Mouse (Mus musculus): ENCODE measurements at regions not wholly inside any gene's neighbourhood (a gene's known extent, or its start where the extent isn't known, plus 50 kb on each side); places are given as distances from the start of the nearest gene placed in this dataset.

DNA sequence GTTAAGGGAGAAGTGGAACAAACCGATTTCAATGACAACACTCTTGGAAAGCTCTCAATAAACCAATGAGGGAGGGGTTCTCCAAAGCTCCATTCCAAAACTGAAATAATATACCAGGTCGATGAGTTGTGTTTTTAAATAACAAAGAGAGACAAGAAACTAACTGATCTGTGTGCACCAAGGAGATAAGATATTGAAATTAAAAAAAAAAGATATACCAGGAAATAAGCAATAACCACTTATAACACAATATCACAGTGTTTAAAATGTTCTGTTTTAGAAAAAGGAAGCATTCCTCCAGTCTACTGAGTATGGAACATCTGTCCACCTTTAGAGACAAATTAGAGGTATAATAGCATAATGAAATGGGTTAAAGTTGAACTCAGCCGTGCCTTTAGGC lies 196.3 kb upstream of the Prdm1 start:
- H3ac ChIP-seq (ENCODE audit: control insufficient read depth, insufficient read length, low read depth) = no peak overlapping the region

DNA sequence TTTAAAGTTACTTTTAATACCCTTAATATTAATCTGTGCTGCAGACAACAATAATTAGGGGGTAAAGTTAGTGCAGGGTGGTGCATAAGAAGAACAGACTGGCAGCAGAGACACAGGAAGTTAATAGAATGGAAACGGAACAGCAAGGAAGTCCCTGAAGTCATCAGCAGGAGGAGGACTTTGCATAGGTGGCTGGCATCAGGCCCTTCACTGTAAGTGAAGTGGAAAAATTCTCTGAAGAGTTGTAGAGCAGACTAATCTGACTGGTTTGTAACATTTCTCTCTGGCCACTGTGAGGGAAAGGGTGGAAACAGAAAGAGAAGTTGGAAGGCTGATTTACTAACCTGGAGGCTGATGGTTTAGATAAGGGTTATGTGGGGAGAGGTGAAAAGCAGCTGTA lies 195.5 kb upstream of the Prdm1 start:
- Histone ChIP-seq H3K36me3 (ENCODE audit: control insufficient read depth, insufficient read depth) (no peaks in the 10 kb centered on the region), H3ac (ENCODE audit: control insufficient read depth, insufficient read length, low read depth) (no peak overlapping the region), H3K4me3 (ENCODE audit: insufficient read depth, poor library complexity, severe bottlenecking) (no peak overlapping the region), H3K79me2 (ENCODE audit: control insufficient read depth, insufficient read depth) (no peaks in the 10 kb centered on the region), H3K79me3 (ENCODE audit: low read depth) (no peaks in the 10 kb centered on the region), H3K27me3 (ENCODE audit: control insufficient read depth, insufficient read depth, insufficient read length) (no peaks in the 10 kb centered on the region)
- TF ChIP-seq FOSL1 (IDR thresholded peaks at IDR 0.05; ENCODE audit: insufficient read depth, low read length, poor library complexity, severe bottlenecking) (no peak), MAX (IDR thresholded peaks at IDR 0.05) (no peak)

More for the DNA sequence above, 196.3 kb upstream of the Prdm1 start:
- Histone ChIP-seq H3K4me3 (ENCODE audit: insufficient read depth, poor library complexity, severe bottlenecking) (no peak overlapping the region), H3K36me3 (ENCODE audit: control insufficient read depth, insufficient read depth) (no peaks in the 10 kb centered on the region), H3K27me3 (ENCODE audit: control insufficient read depth, insufficient read depth, insufficient read length) (no peaks in the 10 kb centered on the region), H3K79me3 (ENCODE audit: low read depth) (no peaks in the 10 kb centered on the region), H3K79me2 (ENCODE audit: control insufficient read depth, insufficient read depth) (no peaks in the 10 kb centered on the region)
- no peak for TF ChIP-seq CEBPB (IDR thresholded peaks at IDR 0.05; ENCODE audit: low read depth)
- no peak for TF ChIP-seq MYOD1 (IDR thresholded peaks at IDR 0.05; ENCODE audit: control insufficient read depth, insufficient read length, low read depth)
- no peak for TF ChIP-seq MYOG (IDR thresholded peaks at IDR 0.05; ENCODE audit: control insufficient read depth, extremely low read depth, insufficient read length)
- TF ChIP-seq FOSL1 (IDR thresholded peaks at IDR 0.05; ENCODE audit: insufficient read depth, low read length, poor library complexity, severe bottlenecking) = no peak
- no peak for TF ChIP-seq CTCF (IDR thresholded peaks at IDR 0.05; ENCODE audit: control insufficient read depth, insufficient read depth, insufficient read length)
- no peak for TF ChIP-seq USF1 (IDR thresholded peaks at IDR 0.05; ENCODE audit: low read depth)
- TF ChIP-seq MAX (IDR thresholded peaks at IDR 0.05) = no peak

DNA sequence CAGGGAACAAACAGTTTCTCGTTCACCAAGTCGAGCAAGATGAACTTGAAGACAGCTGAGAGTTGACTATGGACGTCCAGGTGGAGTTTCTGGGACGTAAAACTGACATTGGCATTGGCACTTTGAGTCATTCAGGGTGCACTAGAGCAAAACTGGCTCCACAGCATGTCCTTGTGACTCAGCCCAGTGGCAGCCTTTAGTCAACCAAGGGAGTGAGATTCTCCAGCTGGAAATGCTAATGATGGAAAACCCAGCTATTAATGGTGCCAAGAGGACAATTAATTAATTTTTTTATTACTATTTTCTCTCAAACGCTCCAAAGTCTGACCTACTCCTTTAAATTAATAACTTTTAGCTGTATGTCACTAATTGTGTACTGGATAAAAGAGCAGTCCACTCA lies 195.0 kb upstream of the Prdm1 start:
- no peaks in the 10 kb centered on the region for H3K36me3 ChIP-seq (ENCODE audit: control insufficient read depth, insufficient read depth)
- no peaks in the 10 kb centered on the region for H3K79me2 ChIP-seq (ENCODE audit: control insufficient read depth, insufficient read depth)
- TF ChIP-seq MYOD1 (IDR thresholded peaks at IDR 0.05; ENCODE audit: control insufficient read depth, insufficient read length, low read depth) (no peak), MAX (IDR thresholded peaks at IDR 0.05) (no peak), CTCF (IDR thresholded peaks at IDR 0.05; ENCODE audit: control insufficient read depth, insufficient read depth, insufficient read length) (no peak)
- H3K4me3 ChIP-seq (ENCODE audit: insufficient read depth, poor library complexity, severe bottlenecking) = no peak overlapping the region
- H3K27me3 ChIP-seq (ENCODE audit: control insufficient read depth, insufficient read depth, insufficient read length) = no peaks in the 10 kb centered on the region
- no peaks in the 10 kb centered on the region for H3K79me3 ChIP-seq (ENCODE audit: low read depth)
- H3ac ChIP-seq (ENCODE audit: control insufficient read depth, insufficient read length, low read depth) = no peak overlapping the region

GRCm38 (mm10) chr10:44721670-44722069 lies 193.4 kb upstream of the Prdm1 start:
- Histone ChIP-seq H3K36me3 (ENCODE audit: control insufficient read depth, insufficient read depth) (no peaks in the 10 kb centered on the region), H3K27me3 (ENCODE audit: control insufficient read depth, insufficient read depth, insufficient read length) (no peaks in the 10 kb centered on the region)
- TF ChIP-seq USF1 (IDR thresholded peaks at IDR 0.05; ENCODE audit: low read depth) = no peak
- TF ChIP-seq CEBPB (IDR thresholded peaks at IDR 0.05; ENCODE audit: low read depth) = no peak
- no peak for TF ChIP-seq MYOD1 (IDR thresholded peaks at IDR 0.05; ENCODE audit: control insufficient read depth, insufficient read length, low read depth)
- TF ChIP-seq FOSL1 (IDR thresholded peaks at IDR 0.05; ENCODE audit: insufficient read depth, low read length, poor library complexity, severe bottlenecking) = no peak
- no peak for TF ChIP-seq CTCF (IDR thresholded peaks at IDR 0.05; ENCODE audit: control insufficient read depth, insufficient read depth, insufficient read length)
- TF ChIP-seq MAX (IDR thresholded peaks at IDR 0.05) = no peak
- TF ChIP-seq MYOG (IDR thresholded peaks at IDR 0.05; ENCODE audit: control insufficient read depth, extremely low read depth, insufficient read length) = no peak

GRCm38 (mm10) chr10:44716612-44717011 lies 188.3 kb upstream of the Prdm1 start:
- no peaks in the 10 kb centered on the region for H3K27me3 ChIP-seq (ENCODE audit: control insufficient read depth, insufficient read depth, insufficient read length)

More at GRCm38 (mm10) chr10:44721670-44722069, 193.4 kb upstream of the Prdm1 start:
- no peaks in the 10 kb centered on the region for H3K79me2 ChIP-seq (ENCODE audit: control insufficient read depth, insufficient read depth)
- no peak overlapping the region for H3ac ChIP-seq (ENCODE audit: control insufficient read depth, insufficient read length, low read depth)
- H3K79me3 ChIP-seq (ENCODE audit: low read depth) = no peaks in the 10 kb centered on the region
- H3K4me3 ChIP-seq (ENCODE audit: insufficient read depth, poor library complexity, severe bottlenecking) = no peak overlapping the region

GRCm38 (mm10) chr10:44715902-44716301 lies 187.6 kb upstream of the Prdm1 start:
- H3K4me3 ChIP-seq (ENCODE audit: insufficient read depth, poor library complexity, severe bottlenecking) = no peak overlapping the region
- H3ac ChIP-seq (ENCODE audit: control insufficient read depth, insufficient read length, low read depth) = no peak overlapping the region
- H3K79me3 ChIP-seq (ENCODE audit: low read depth) = no peaks in the 10 kb centered on the region

More at GRCm38 (mm10) chr10:44716612-44717011, 188.3 kb upstream of the Prdm1 start:
- H3K79me3 ChIP-seq (ENCODE audit: low read depth) = no peaks in the 10 kb centered on the region
- no peak overlapping the region for H3ac ChIP-seq (ENCODE audit: control insufficient read depth, insufficient read length, low read depth)
- no peaks in the 10 kb centered on the region for H3K79me2 ChIP-seq (ENCODE audit: control insufficient read depth, insufficient read depth)
- no peak overlapping the region for H3K4me3 ChIP-seq (ENCODE audit: insufficient read depth, poor library complexity, severe bottlenecking)
- no peaks in the 10 kb centered on the region for H3K36me3 ChIP-seq (ENCODE audit: control insufficient read depth, insufficient read depth)
- no peak for TF ChIP-seq USF1 (IDR thresholded peaks at IDR 0.05; ENCODE audit: low read depth)
- TF ChIP-seq CTCF (IDR thresholded peaks at IDR 0.05; ENCODE audit: control insufficient read depth, insufficient read depth, insufficient read length) = no peak
- TF ChIP-seq MAX (IDR thresholded peaks at IDR 0.05) = no peak
- TF ChIP-seq MYOD1 (IDR thresholded peaks at IDR 0.05; ENCODE audit: control insufficient read depth, insufficient read length, low read depth) = no peak
- no peak for TF ChIP-seq CEBPB (IDR thresholded peaks at IDR 0.05; ENCODE audit: low read depth)

More at GRCm38 (mm10) chr10:44715902-44716301, 187.6 kb upstream of the Prdm1 start:
- H3K79me2 ChIP-seq (ENCODE audit: control insufficient read depth, insufficient read depth) = no peaks in the 10 kb centered on the region
- no peaks in the 10 kb centered on the region for H3K27me3 ChIP-seq (ENCODE audit: control insufficient read depth, insufficient read depth, insufficient read length)
- no peak for TF ChIP-seq CEBPB (IDR thresholded peaks at IDR 0.05; ENCODE audit: low read depth)
- no peak for TF ChIP-seq CTCF (IDR thresholded peaks at IDR 0.05; ENCODE audit: control insufficient read depth, insufficient read depth, insufficient read length)
- no peak for TF ChIP-seq USF1 (IDR thresholded peaks at IDR 0.05; ENCODE audit: low read depth)
- no peak for TF ChIP-seq FOSL1 (IDR thresholded peaks at IDR 0.05; ENCODE audit: insufficient read depth, low read length, poor library complexity, severe bottlenecking)
- TF ChIP-seq MAX (IDR thresholded peaks at IDR 0.05) = no peak
- no peak for TF ChIP-seq MYOD1 (IDR thresholded peaks at IDR 0.05; ENCODE audit: control insufficient read depth, insufficient read length, low read depth)
- TF ChIP-seq MYOG (IDR thresholded peaks at IDR 0.05; ENCODE audit: control insufficient read depth, extremely low read depth, insufficient read length) = no peak
- H3K36me3 ChIP-seq (ENCODE audit: control insufficient read depth, insufficient read depth) = no peaks in the 10 kb centered on the region
